Mouse (Mus musculus) ovary, postnatal 10 days (tissue): ENCODE measurements around the gene Pde4c.

Experiments
- DNase-seq: peaks from one replicate; pipeline ENCODE4 v3.0.0; 2022; ENCODE audit warnings: low spot score

The Pde4c gene

DNA sequence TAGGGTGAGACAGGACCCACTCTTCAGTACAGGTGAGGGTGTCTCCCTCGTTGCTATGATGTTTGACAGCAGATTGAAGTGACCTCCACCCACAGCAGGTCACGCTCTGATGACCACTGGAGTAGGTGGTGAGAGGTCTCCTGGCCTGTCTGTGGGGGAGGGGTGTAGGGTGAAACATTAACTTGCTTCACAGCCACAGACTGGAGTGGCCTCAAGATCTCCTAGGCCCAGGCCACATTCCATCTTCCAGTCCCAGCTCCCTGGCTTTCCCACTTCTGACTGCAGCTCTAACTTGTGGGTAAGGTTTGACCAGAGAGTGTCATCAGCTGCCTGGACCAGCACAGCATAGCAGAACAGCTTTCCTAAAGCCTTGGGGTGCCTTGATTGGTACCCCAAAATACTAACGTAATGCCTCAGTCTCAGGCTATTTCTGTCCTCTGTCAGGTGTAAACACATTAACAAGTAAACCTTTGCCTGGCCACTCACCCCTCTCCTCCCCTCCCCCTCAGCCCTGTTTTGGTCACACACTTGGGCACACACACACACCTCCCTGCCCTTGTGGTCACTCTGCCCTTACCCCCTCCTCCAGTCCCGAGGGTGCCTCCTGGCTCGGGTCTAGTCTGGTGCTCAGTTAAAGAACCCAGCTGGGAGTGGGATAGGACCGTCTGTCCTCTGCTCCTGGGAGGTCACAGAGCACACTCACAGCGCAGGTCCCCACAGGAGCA lies at the start of gene Pde4c:
TSS of gene Pde4c (plus strand) at position 235 of the 725 bp plus-strand sequence.
- no peak for DNase-seq

DNA sequence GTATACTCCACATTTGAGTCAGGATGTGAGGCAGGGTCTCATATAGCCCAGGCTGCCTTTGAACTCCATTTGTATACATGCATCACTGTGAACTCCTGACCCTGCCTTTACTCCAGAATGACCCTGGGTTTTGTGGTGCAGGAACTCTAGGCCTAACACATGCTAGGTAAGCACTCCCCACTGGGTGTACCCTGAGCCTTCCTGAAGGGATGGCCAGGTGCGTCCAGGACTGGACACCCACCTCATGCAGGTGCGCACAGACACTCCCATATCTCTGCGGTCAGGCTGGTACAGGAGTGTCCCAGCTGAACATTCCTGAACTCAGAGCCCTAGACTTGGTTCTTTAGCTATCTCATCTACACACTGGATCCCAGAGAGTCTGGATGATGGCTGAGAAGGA lies 49.4 kb upstream of the Pde4c start:
- DNase-seq: no peak

GRCm38 (mm10) chr8:70674716-70675115 lies 48.8 kb upstream of the Pde4c start:
- no peak for DNase-seq

DNA sequence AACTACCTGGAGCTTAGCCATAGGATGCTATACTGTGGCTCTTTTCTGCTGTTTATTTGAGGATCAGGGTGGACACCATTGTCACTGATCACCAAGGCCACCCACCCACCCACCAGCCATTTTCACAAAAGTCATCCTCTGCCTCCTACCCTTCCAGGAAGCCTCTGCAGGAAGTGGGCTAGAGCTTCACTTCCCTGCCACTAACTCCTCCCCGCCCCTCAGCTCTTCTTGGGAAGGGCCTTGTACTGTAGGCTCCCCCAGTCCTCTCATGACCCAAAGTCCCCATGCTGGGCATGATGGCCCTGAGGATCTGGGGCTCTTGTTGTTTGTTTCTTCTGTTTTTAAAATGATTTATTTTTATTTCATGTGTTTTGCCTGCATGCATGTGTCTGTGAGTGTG lies 48.2 kb upstream of the Pde4c start:
- DNase-seq: no peak

- DNase-seq: no peak
These were observed 46.0 kb upstream of the Pde4c start for GRCm38 (mm10) chr8:70677451-70678080.

GRCm38 (mm10) chr8:70678679-70679078 lies 44.8 kb upstream of the Pde4c start:
- no peak for DNase-seq

GRCm38 (mm10) chr8:70679404-70679803 lies 44.1 kb upstream of the Pde4c start:
- DNase-seq: no peak

- DNase-seq: no peak
These were observed 43.5 kb upstream of the Pde4c start for GRCm38 (mm10) chr8:70680039-70680438.

DNA sequence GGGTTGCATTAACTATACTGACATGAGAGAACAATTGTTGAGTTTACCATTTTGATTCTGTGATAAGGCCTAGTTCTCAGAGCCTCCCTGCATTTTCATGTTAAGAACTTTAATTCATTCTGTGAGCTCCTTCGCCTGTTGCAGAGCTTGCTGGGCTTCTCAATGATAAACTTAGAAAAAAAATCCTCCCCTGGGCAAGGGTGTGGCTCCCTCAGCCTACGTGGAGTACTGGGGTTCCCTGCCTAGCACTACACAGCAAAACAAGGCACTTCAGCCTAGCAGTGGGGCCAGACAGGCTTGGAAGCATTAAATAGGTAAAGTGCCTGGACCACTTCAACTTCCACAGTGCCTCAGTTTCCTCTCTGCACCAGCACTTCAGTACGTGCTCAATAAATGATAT lies 42.1 kb upstream of the Pde4c start:
- DNase-seq: no peak

- DNase-seq: no peak
These were observed 41.3 kb upstream of the Pde4c start for GRCm38 (mm10) chr8:70682193-70682592.

GRCm38 (mm10) chr8:70682692-70683091 lies 40.8 kb upstream of the Pde4c start:
- DNase-seq: no peak

GRCm38 (mm10) chr8:70684291-70684690 lies 39.2 kb upstream of the Pde4c start:
- no peak for DNase-seq

- no peak for DNase-seq
These were observed 35.9 kb upstream of the Pde4c start for GRCm38 (mm10) chr8:70687576-70687975.

DNA sequence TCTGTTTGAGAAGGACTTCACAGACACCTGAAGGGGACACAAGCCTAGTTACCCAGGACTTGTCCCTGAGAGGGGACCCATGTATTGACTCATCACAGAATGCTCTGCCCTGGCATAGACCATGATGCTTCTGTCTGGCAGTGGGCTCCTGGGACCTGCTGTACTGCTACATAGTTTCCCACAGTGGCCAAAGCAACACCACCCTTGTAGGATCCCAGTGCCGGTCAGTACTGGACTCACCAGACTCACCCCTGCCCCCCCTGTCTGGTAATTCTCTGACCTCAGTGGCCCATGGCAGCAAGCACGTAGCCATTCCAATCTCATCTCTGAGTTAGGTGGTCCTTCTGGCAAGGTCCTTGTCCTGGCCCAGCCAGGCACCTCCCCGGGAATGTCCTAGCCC lies 35.4 kb upstream of the Pde4c start:
- no peak for DNase-seq

DNA sequence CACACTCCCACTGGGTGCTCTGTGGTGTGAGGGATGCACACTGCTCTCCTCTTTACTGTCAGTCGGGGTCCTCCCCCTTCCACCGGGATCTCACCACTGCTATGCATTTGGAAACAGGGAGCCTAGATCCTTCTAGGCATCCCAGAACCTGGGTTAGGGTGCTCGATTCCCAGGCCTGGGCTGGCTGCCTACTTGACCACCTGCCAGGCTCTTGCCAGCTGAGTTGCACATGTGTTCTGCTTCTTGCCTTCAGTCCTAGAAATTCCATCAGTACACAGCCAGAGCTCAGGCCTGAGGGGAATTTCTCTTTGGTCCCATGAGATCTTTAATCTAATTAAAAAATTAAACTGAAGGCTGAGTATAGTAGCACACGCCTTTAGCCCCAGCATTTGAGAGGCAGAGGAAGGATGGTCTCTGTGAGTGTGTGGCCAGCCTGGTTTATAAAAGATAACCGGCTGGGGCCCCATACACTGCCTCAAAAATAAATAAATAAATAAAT lies 33.6 kb upstream of the Pde4c start:
- no peak for DNase-seq

- no peak for DNase-seq
These were observed 32.3 kb upstream of the Pde4c start for GRCm38 (mm10) chr8:70691230-70691629.

DNA sequence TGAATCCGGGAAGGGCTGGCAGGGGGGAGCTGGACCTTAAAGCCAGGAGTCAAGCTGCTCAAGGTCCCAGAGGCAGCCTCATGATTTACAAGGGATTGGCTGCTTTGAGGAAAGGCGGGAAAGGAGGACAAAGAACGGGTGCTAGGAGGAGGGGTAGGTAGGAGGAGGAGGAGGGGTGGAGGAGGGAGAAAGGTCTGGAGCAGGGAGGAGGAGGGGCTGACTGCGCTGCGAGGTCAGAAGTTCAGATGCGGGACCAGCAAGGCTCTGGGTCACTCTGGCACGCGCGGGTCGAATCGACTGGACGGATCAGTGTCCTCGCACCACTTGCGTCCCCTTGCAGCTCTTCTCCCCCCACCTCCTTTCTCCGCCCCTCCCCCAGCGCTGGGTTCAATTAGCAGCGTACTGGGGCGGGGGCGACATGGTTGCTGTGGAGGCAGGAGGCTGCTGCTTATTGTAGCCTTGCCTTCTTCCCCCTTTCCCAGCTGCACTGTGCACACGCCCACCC lies 31.7 kb upstream of the Pde4c start:
- no peak for DNase-seq

DNA sequence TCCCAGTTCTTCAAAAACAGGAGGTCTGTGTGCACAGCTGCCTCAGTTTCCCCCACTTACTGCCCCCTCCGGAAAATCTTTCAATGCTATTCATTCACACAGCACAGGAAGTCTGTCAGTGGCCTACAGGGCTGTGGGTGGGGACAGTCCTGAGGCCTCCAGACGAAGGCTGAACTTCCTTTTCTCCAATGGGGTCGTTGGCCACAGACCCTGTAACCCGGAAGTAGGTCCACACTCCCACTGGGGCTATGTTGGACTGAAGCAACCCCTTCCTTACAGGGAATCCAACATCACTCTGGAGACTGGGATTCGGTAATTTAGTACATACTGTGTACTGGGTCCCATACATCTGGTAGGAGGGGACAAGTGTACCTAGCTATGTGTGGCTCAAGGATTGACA lies 29.9 kb upstream of the Pde4c start:
- DNase-seq: no peak

DNA sequence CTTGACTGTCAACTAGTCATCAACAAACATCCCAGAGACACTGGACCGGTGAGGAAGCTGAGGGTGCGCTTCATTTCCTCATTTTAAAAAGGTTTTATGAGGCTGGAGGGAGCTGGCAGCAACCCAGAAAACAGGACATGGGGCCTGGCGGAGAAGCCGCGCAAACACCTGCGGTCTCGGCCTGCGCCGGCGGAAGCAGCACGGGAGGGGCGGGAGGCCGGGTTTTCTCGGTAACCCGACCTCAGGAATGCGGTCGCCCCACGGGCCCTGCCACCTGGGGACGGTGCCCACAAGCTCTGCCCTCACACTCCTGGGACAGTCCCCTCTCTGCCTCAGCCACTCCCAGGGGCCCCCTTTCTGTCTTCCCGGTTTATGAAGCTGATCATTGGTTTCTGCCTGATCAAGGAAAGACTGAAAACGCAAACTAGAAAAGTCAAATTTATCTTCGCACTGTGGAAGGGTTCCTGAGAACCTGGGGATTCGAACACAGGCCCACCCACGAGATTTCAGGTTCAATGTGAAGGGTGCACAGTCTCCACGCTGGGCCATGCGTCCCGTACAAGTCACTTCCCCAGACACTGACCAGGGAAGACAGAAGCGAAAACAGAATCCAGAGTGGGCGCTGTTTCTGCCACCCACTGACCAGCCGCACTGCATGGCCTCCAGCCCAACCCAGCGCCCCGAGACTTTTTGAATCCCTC lies 28.1 kb upstream of the Pde4c start:
- DNase-seq: no peak

DNA sequence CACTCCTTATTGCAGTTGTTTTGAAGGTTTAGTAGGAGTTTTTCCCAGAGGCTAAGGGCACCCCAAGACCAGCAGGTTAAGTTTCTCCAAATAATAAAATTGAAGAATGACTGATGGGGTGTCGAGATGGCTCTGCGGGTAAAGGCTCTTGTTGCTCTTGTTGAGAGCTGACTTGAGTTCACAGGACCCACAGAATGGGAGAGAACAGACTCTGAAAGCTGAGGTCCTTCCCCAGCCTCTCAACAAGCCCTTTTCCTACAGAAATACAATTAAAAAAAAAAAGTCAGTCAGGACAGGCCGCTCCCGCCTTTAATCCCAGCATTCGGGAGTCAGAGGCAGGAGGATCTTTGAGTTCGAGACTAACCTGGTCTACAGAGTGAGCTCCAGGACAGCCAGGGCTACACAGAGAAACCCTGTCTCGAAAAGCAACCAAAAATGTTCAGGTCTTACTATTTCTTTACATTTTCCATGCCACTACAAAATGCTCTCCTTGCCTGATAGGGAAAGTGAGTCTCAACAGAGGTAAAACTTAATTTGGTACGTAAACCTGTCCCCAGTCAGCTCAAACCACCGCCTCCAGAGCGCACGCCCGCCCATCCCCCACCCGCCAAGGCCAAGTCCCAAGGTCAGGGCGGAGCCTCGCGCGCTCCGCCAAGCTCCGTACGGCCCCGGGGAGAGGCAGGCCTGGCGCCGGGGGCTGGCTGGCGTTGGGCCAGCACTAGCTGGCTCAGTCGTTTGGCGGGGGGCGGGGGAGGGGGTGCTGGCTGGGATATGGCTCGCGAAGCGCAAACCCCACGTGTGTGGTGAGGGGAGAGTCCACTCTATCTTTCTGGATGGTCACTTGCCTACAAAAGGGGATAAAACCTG lies 27.3 kb upstream of the Pde4c start:
- no peak for DNase-seq

DNA sequence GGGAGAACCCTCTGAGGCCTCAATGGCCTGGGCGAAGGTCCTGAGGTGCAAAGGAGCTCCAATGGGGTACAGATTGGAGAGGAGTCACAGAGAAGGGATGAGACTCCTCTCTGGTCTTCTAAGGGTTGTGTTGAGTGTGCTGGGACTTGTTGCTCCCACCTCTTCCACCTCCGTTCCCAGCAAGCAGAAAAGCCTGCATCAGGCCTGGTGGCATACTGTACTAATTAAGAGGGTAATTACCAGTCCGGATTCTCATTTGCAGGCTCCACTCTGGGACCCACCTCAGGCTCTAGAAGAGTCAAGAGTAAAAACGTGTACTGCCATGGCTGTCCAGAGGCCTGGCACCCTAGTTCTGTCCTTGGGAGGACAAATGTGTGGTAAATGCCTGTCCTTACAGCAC lies 26.6 kb upstream of the Pde4c start:
- DNase-seq: no peak
